Mouse (Mus musculus): ENCODE data around the gene Hoxb9.
A peak's percentile ranks its signal among the peaks of the same experiment; 100 is the strongest.

Gene Hoxb9

DNA sequence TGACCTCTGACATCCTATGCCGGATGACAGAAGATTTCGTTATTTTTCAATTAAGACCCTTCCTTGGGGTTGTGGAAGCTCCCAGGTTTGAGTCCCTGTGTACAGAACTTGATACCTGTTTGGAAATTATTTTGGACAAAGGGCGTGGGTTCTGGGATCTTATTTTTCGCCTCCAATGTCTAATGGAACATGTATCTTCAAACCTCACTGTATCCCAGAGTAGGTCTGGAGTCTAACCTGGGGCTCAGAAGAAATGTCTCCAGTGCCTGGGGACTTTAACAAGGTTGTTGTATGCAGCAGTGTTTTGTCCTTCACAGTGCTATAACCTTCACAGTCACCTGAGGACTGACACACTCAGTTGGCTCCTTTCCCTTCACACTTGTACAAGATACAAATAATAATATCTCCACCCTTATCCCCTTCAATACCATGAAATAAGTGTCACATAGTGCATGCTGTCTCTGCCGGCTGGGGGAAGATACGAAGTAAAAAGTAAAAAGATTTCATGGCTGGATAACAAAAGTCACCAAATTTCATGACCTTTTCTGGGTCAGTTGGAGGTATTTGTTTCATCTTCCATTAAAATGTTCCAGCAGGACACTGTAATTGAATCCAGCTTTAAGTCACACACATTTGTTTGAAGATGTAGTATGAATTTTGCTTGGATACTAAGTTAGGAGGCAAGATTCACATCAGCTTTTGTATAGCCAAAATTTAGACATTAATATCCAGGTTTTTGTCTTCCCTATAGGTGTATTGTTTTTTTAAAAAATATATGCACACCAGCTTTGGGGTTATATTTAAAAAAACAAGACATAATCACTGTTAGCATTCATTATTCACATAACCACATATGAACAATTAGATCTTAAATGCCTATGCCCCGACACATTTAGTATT, 4.0 kb upstream of the Hoxb9 start:
- DNase-seq (ENCODE audit: low spot score in 2 of 2): no peak

GRCm38 (mm10) chr11:96268031-96268745, 3.1 kb upstream of the Hoxb9 start:
- DNase-seq (ENCODE audit: low spot score in 2 of 2): no peak

GRCm38 (mm10) chr11:96269869-96270268, 1.4 kb upstream of the Hoxb9 start:
- DNase-seq (ENCODE audit: low spot score in 2 of 2): no peak

DNA sequence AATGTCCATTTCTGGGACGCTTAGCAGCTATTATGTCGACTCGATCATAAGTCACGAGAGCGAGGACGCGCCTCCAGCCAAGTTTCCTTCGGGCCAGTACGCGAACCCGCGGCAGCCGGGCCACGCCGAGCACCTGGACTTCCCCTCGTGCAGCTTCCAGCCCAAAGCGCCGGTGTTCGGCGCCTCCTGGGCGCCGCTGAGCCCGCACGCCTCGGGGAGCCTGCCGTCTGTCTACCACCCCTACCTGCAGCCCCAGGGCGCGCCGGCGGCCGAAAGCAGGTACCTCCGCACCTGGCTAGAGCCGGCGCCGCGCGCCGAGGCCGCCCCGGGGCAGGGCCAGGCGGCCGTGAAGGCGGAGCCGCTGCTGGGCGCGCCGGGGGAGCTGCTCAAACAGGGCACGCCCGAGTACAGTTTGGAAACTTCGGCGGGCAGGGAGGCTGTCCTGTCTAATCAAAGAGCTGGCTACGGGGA, 319 bp downstream of the Hoxb9 start:
- no peak for DNase-seq (ENCODE audit: low spot score in 2 of 2)

DNA sequence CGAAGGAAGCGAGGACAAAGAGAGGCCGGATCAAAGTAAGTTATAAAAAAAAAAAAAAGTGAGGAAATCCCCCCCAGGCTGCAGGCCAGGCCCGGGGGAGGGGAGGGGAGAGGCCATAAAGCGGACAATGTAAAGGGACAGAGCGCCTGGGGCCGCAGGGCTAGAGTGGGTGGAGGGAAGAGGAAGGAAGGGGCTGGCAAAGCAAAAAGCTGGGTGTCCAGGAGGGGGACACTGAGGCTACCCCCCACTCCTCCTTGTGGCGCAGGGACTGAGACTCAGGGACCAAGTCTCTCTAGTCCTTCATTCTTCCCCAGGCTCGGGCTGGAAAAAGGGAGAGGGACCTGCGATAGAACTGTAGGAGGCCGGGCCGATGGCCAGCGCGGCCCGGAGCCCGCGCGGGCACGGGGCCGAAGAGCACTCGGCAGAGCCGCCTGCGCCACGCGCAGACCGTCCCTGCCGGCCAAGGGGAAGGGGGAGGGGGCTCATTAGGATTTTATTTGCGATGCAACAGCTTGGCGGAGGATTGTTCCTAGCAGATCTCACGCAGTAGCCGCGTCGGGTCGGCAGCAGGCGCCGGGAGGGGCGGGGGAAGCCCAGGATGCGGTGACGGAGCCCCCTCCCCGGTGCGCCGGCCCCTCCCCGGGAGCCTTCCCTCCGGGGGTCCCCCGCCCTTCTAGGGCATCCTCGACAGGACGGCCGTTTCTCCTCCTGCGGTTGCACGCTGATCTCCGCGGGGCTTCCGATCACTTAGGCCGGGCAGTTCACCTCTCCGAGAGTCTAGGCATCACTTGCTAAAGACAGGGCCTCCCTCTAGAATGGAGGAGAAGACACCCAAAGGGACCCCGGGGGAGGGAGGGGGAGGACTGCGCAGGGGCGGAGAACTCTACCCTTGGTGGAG, 1.0 kb downstream of the Hoxb9 start:
- no peak for DNase-seq (ENCODE audit: low spot score in 2 of 2)

- no peak for DNase-seq (ENCODE audit: low spot score in 2 of 2)
Observed at GRCm38 (mm10) chr11:96274428-96274827, 3.2 kb downstream of the Hoxb9 start.

DNA sequence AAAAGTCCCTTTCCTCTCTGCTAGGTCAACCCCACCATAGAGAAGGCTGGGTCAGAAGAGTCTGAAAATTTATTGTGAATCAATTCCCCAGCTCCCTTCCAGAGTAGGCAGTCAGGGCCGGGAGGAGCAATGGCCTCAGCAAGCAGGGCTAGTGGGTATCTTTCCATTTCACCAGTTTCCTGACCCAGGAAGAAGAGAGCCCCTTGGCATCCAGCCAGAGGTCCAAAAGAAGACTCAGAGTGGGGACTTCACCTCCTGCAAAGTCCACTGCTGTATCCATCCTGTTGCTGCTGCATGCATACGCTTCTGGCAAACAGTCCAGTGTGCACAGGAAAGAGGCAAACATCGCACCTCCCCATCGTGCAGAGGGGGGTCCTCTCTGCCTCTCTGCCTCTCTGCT, 4.6 kb downstream of the Hoxb9 start:
- DNase-seq (ENCODE audit: low spot score in 2 of 2): no peak

GRCm38 (mm10) chr11:96277151-96278044, 6.1 kb downstream of the Hoxb9 start:
- no peak for DNase-seq (ENCODE audit: low spot score in 2 of 2)

DNA sequence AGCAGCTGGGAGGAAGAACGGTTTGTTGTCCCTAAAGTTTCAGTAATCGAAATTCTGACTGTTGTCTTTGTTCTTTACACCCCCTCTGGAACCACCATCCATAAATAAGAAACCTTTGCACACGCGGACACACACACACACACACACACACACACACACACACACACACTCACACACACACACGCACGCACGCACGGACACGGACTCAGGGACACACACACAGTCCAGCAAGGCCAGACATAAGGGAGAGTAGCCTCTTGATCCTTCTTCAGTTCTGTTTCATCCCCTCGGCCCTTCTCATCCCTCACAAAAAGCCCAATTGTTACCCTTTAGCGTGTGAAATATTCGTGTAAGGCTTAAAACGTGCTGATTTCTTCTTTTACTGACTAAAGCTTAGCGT, 7.1 kb downstream of the Hoxb9 start:
- no peak for DNase-seq (ENCODE audit: low spot score in 2 of 2)

DNA sequence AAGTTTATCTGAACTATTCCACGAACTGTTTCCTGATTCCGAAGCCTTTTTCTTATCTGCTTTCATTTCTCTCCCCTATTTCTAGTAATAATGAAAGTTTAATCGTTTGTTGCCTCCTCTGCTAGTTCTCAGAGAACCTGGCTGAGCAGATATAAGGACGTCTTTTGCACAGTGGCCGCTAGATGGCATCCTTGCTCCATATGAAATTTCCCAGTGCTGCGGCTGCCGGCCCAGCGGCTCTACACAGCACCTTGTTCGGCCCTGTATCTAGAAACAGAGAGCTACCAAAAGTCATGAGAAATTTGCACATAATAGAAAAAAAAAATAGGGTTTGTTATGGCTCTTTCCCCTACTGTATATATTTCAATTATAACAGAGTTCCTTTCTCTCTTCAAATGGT, 7.5 kb downstream of the Hoxb9 start:
- DNase-seq (ENCODE audit: low spot score in 2 of 2): peak; percentile 75 to 84

- DNase-seq (ENCODE audit: low spot score in 2 of 2): no peak
Observed at GRCm38 (mm10) chr11:96279421-96280233, 8.4 kb downstream of the Hoxb9 start.

- DNase-seq (ENCODE audit: low spot score in 2 of 2): no peak
Observed at GRCm38 (mm10) chr11:96280399-96281378, 9.4 kb downstream of the Hoxb9 start.

GRCm38 (mm10) chr11:96281396-96281795, 10.1 kb downstream of the Hoxb9 start:
- no peak for DNase-seq (ENCODE audit: low spot score in 2 of 2)

DNA sequence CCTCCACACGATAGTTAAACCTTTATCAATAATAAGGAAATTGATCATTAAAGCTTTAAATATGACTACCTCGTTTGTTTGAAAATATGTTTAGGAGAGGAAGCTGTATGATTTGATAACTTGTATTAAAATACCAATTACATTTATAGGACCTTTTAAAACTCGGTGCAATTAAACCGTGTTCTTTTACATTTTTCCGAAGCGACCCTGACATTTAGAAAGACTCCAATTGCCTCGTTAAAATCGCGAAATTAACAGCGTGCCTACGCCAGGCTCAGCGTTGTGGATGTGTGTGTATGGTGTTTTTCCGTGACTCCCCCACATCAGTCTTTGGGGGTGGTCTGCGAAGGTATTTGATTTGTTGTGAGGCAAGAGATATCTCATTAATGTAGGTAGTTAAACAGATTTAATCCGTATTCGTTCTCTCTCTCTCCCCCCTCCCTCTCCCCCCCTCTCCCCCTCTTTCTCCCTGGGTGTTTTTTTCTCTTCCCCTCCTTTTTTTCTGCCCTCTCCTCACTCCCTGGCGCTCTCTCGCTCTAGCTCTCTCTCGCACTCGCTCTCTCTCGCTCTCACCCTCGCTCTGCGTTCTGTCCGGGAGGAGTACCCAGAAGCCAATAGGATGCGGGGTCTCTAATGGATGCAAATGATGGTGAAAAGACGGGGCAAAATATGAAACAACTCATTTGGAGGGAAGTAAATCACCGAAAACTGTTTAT, 10.8 kb downstream of the Hoxb9 start, which contains the start of gene Hoxb8:
TSS of gene Hoxb8 (plus strand) at position 51 of the 716 bp plus-strand sequence.
- DNase-seq (ENCODE audit: low spot score in 2 of 2): no peak

GRCm38 (mm10) chr11:96282795-96283430, 11.7 kb downstream of the Hoxb9 start:
- DNase-seq (ENCODE audit: low spot score in 2 of 2): no peak

DNA sequence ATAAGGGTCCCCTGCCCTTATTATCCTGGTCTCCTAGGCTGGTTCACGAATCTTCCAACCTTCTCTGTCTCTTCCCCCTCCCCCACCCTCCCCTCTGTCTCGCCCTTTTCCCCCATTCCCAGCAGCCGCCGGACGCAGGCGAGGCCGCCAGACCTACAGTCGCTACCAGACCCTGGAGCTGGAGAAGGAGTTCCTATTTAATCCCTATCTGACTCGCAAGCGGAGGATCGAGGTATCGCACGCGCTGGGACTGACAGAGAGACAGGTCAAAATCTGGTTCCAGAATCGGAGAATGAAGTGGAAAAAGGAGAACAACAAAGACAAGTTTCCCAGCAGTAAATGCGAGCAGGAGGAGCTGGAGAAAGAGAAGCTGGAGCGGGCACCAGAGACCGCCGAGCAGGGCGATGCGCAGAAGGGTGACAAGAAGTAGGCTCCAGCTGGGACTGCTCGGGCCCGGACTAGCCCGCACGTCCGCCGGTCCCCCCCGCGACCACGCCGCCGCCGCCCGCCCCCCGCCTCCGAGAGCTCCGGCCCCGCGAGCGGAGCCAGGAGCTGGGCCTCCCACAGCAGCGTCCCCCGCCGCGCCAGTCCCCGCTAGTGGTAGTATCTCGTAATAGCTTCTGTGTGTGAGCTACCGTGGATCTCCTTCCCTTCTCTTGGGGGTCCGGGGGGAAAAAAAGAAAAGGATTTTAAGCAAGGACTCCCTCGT, 12.9 kb downstream of the Hoxb9 start:
- no peak for DNase-seq (ENCODE audit: low spot score in 2 of 2)

Data from natural killer cell, adult 2 months (primary cell).